Mouse (Mus musculus): ENCODE results near the gene Ypel3. TPM values are rescaled to one million over a fixed set of nuclear protein-coding genes. Genes with fewer than 3 reads are reported as not detected.

The Ypel3 gene
- total RNA-seq, 1 experiment from 2014 or later, result 50.3 TPM

DNA sequence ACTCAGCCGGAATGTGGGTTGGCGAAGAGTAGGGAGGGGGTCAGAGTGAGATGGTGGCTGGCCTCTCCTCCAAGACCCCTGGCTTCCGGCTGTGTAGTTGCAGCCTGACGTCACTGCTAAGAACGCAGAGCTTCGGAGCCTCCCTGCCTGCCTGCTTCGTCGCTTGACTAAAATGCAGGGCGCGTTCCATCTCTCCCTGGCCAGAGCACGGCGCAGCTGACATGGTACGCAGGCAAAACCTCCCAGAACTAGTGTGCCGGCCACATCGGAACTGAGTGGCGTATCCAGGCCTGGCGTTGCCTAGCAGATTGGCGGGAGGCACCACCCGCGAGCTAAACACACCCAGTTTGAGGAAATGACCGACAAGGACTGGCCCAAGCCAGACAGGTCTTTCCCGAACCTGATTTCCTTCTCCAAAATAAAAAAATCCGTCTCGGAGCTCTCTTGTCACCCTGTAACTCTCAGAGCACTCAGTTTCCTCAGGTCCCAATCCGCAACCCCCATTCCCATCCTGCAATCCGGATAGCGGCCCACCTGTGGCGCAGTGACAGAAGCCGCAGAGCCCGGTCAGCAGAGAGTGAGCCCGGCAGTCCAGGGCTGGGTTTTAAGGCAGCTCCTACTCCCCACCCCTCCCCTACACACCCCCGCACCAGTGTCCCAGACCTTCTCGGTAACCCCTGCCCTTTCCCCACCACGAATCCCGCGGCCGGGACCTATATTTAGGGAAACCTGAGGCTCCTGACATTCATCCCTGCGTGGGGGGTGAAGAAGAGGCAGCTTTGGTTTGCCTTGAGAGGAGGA lies 22.9 kb downstream of the Ypel3 start:
- ATAC-seq (replicated peaks in 1 of 2; ENCODE audit: insufficient read depth in 1 of 2, low FRiP score in 2 of 2, low TSS enrichment in 1 of 2, low read depth in 1 of 2, poor library complexity in 2 of 2, severe bottlenecking in 2 of 2), result peak; percentile 65

DNA sequence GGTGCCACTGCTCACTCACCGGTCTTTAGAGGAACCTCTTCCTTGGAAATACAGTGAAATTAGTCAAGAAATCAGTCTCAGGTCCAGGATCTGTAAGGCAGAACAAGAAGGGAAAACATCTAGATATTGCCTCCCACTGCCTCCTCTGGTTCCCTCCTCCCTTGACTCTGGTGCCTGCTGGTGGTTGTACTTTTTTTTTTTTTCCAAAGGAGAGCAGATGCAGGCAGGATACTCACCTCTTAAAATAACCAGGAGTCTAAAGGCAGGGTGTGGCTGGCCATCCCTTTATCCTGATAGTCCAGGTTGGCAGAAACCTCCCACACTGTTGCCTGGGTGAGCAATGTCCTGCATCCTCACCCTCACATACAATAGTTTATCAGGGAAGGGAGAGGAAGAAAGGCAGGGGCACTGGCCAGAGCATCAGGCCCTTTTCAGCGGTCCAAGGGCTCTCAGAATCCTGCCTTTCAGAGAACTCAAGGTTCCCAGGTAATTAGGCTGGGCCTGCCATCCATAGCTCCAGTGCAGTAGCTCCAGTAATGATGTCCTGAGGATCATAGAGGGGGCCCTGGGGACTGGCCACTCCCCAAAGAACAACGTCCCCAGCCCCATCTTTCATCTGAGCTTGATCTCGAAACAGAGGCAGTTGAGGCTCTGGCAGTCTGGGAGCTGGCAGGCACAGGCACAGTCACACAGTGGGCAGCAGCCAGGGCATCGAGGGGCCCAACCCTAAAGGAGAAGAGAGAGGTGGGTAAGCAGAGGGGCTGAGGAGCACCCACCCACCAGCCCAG lies 23.7 kb downstream of the Ypel3 start:
- no peak for ATAC-seq (replicated peaks in 1 of 2; ENCODE audit: insufficient read depth in 1 of 2, low FRiP score in 2 of 2, low TSS enrichment in 1 of 2, low read depth in 1 of 2, poor library complexity in 2 of 2, severe bottlenecking in 2 of 2)

DNA sequence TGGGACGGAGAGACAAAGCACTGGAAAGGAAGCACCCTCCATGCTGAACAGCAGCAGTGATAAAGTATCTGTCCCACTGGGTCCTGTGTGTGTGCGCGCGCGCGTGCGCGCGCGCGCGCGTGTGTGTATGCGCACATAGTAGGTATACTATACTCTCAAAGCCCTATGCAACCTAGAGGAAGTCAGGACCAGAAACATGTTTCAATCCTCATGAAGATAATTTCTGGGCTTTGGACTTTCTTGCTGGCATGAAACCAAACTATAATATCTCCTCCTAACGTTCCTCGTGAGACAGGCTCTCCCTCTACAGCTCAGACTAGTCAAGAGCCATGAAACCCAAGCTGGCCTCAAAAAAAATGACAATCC lies 24.3 kb downstream of the Ypel3 start:
- no peak for ATAC-seq (replicated peaks in 1 of 2; ENCODE audit: insufficient read depth in 1 of 2, low FRiP score in 2 of 2, low TSS enrichment in 1 of 2, low read depth in 1 of 2, poor library complexity in 2 of 2, severe bottlenecking in 2 of 2)

DNA sequence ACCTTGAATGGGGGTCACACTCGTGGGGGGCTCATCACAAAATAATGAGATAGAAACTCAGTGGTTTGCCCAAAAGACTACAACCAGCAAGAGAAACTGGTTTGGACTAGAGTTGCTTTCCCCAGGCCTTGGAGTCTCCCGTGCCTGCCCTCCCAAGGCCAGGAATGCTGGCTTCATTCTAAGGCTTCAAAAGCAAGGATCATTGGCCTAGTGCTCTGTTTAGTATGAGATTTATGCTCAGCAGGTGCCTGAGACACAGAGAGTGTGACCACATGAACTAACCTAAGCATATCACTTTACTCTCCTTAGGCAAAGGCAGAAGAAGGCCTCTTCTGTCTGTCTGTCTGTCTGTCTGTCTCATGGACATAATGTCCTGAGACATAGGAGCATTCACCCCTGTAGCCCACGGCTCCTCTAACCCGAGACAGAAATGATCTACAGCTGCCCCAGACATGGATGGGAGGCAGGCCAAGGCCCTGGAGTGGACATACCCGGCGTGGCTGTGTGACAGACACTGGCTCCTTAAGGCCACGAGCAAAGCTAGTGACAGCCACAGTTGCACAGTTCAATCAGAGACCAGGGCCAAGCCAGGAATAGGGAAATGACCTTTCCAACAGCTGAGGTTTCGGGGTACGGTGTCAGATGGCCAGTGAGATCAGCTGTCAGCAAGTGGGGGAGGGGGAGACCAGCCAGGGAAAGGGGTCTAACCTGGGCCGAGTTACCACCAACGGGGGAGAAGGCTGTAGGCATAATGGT lies 25.6 kb downstream of the Ypel3 start:
- no peak for ATAC-seq (replicated peaks in 1 of 2; ENCODE audit: insufficient read depth in 1 of 2, low FRiP score in 2 of 2, low TSS enrichment in 1 of 2, low read depth in 1 of 2, poor library complexity in 2 of 2, severe bottlenecking in 2 of 2)

DNA sequence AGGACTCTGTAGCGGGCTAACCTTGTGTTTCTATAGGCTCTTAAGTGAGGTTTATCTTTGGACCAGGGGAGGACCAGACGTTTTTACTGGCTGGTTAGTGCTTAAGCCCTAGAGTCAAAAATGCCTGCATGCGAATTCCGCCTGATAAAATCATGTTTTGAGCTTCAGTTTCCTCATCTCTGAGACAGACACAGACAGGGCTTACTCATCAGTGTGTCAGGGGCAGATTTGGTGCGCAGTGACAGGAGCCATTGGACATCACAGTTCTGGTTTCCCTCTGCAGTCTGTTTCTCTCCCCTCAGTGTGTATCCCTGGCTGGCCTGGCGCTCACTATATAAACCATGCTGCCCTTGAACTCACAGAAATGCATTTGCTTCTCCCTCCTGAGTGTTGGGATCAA lies 26.4 kb downstream of the Ypel3 start:
- no peak for ATAC-seq (replicated peaks in 1 of 2; ENCODE audit: insufficient read depth in 1 of 2, low FRiP score in 2 of 2, low TSS enrichment in 1 of 2, low read depth in 1 of 2, poor library complexity in 2 of 2, severe bottlenecking in 2 of 2)

DNA sequence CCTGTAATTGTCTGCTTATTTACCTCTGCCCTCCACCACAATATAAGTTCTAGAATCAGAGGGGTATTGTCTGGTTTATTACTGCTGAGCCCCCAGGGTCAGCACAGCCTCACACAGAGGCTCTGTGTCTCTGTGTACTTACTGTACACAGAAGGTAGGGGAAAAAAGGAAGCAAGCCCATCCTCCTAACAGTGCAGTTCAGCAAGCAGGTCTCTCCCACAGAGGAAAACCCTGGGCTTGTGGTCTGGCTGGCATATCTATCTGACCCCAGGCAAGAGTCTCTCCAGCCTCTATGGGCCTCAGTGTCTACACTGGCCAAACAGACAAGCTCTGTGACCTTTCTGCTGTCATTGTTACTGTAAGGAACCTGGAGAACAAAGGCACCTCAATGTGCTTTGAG lies 27.0 kb downstream of the Ypel3 start:
- no peak for ATAC-seq (replicated peaks in 1 of 2; ENCODE audit: insufficient read depth in 1 of 2, low FRiP score in 2 of 2, low TSS enrichment in 1 of 2, low read depth in 1 of 2, poor library complexity in 2 of 2, severe bottlenecking in 2 of 2)

DNA sequence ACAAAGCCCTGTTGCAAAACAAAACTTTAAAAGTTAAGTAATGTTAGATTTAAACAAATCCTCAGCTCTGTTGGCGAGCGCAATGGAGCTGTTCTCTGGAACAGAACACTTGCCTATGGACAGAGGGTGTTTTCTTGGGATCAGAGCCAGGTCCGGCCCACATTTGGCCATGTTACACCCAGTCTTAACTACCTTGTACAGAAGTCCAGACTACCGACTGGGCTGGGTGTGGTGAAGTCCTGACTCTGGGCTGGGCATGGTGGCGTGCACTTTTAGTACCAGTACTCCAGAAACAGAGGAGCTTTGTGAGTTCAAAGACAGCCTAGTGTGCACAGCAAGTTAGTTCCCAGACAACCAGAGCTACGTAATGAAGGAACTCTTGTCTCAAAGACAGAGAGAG lies 30.2 kb downstream of the Ypel3 start:
- no peak for ATAC-seq (replicated peaks in 1 of 2; ENCODE audit: insufficient read depth in 1 of 2, low FRiP score in 2 of 2, low TSS enrichment in 1 of 2, low read depth in 1 of 2, poor library complexity in 2 of 2, severe bottlenecking in 2 of 2)

DNA sequence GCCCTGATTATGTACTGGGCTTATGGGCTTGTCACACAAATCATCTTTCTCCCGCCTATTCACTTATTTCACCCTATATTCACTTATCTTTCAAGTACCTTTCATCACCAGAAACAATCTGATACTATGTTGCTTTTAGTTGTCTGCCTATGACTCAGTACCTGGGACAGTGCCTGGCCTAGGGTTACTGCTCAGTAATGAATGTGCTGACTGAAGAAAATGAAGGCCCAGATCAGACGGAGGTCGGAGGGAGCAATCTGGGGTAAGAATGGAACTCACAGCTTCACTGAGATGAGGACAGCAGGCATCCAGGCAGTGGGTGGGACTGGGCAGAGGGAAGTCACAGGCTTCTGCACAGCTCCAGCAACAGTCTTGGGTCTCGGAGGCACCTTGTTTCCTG lies 30.6 kb downstream of the Ypel3 start:
- ATAC-seq (replicated peaks in 1 of 2; ENCODE audit: insufficient read depth in 1 of 2, low FRiP score in 2 of 2, low TSS enrichment in 1 of 2, low read depth in 1 of 2, poor library complexity in 2 of 2, severe bottlenecking in 2 of 2), result no peak

DNA sequence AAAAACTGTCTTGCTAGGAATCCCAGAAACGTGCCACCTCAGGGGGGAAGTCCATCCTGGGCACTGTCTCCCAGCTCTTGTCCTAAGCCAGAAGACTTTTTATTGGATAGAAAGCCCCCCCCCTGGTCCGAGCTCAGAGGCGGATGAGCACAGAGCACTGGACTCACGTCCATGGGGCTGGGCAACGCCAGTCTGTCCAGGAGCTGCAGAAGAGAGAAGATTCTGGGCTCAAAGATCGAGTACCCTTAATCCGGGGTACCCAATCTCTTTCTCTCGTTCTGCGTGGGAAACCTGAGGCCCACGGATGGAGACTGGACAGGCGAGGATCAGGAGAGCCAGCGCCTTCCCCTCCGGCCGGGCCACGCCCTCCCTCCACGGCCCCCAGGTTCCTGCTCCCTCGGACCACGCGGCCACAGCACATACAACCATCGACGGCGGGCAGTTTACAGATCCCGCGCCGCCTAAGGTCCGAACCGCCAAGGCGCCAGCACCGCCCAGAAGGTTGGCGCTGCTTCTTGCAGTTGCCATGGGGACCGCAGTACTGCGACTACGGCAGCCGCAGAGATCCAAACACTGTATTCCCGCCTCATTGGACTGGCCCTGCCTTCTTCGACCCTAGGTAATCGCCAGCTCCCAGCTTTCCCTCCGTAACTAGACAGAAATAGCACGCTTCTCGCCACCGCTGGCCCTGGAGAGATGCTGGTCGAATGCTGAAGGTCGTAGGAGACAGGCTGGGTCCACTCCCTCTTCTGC lies 32.1 kb downstream of the Ypel3 start:
- ATAC-seq (replicated peaks in 1 of 2; ENCODE audit: insufficient read depth in 1 of 2, low FRiP score in 2 of 2, low TSS enrichment in 1 of 2, low read depth in 1 of 2, poor library complexity in 2 of 2, severe bottlenecking in 2 of 2), result peak; percentile 85 to 86

DNA sequence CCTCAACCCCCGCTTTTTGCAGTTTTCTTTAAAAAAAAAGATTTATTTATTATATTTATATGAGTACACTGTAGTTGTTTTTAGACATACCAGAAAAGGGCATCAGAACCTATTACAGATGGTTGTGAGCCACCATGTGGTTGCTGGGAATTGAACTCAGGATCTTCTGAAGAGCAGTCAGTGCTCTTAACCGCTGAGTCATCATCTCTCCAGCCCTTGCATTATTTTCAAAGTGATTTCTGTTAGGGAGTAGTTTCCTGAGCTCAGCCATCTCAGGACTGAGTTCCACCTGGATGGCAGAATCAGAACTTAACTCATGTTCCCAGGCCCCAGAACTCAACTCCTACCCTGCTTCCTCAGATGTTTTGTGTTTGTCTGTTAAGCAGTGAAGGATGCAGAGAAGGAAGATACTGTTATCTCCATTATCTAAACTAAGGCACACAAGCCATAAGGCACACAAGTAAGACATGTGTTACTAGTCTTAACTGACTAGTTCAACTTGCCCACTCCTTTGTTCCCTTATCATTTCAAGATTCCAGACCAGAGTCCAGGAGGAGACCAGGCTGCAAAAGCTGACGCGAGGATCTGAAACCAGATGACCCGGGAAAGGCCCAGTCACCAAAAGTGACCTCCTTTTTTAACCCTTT lies 33.1 kb downstream of the Ypel3 start:
- no peak for ATAC-seq (replicated peaks in 1 of 2; ENCODE audit: insufficient read depth in 1 of 2, low FRiP score in 2 of 2, low TSS enrichment in 1 of 2, low read depth in 1 of 2, poor library complexity in 2 of 2, severe bottlenecking in 2 of 2)

DNA sequence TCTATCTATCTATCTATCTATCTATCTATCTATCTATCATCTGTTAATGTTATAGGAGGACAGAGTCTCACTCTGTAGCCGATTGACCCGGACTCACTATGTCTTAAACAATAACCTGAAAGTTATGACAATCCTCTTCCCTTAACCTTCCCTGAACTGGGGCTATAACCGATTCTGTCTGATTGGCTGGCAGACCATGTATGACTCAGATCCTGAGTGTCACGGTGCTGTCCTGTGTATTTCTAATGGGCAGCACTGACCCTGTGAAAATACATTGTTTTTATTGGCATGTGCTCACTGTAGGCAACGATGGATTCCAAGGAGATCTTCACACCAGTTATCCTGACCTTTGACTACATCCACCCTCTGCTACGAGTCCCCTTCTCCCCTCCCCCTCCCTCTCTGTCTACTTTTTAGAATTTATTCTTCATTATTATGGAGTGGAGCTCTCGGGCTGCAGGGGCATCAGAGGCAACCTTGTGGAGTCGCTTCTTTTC lies 39.0 kb downstream of the Ypel3 start:
- no peak for ATAC-seq (replicated peaks in 1 of 2; ENCODE audit: insufficient read depth in 1 of 2, low FRiP score in 2 of 2, low TSS enrichment in 1 of 2, low read depth in 1 of 2, poor library complexity in 2 of 2, severe bottlenecking in 2 of 2)

DNA sequence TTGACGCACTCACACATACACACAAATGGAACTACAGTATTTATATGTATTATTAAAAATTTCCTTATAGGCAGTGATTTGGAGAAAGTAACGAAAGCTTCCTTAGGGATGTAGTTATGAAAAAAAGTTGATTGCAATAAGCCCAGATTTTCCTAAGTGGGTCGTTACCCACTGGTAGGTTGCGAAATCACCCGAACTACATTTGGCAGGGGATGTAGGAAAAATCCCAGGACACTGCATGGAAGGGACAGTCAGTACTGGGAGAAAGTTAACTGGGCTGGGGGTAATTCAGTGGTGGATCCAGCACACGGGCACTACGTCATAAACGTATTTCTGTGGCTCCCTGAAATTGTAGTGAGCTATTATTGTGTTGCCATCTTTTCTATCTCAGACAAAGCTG lies 39.7 kb downstream of the Ypel3 start:
- ATAC-seq (replicated peaks in 1 of 2; ENCODE audit: insufficient read depth in 1 of 2, low FRiP score in 2 of 2, low TSS enrichment in 1 of 2, low read depth in 1 of 2, poor library complexity in 2 of 2, severe bottlenecking in 2 of 2), result no peak

DNA sequence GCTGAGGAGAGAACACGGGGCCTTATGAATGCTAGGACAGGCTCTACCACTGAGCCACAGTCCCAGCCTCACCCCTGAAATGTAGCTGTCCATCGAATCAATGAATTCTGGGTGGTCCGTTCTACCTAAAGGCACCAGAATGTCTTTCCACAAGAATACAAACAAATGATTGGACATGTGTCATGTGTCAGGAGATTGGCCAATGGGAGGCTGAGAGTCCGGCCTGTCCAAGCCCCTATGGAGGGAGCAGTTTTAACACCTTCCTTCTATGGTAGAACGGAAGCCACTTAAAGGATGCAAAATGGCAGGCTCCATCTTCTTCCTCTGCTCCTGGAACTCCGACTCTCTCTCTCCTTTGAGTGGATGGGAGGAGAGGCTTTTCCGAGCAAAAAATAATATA lies 40.8 kb downstream of the Ypel3 start:
- ATAC-seq (replicated peaks in 1 of 2; ENCODE audit: insufficient read depth in 1 of 2, low FRiP score in 2 of 2, low TSS enrichment in 1 of 2, low read depth in 1 of 2, poor library complexity in 2 of 2, severe bottlenecking in 2 of 2), result no peak

DNA sequence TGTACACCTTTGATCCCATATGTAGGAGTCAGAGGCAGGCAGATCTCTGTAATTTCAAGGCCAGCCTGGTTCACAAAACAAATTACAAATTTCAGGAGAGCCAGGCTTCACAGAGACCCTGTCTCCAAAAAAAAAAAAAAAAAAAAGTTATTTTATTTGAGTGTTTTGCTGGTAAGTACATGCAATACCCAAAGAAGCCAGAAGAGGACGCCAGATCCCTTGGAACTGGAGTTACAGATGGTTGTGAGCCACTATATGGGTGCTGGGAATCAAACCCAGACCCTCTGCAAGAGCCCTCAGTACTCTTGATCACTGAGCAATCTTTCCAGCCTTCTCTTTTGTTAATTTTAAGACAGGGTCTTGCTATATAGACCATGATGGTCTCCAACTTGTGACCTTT lies 42.1 kb downstream of the Ypel3 start:
- ATAC-seq (replicated peaks in 1 of 2; ENCODE audit: insufficient read depth in 1 of 2, low FRiP score in 2 of 2, low TSS enrichment in 1 of 2, low read depth in 1 of 2, poor library complexity in 2 of 2, severe bottlenecking in 2 of 2), result no peak

DNA sequence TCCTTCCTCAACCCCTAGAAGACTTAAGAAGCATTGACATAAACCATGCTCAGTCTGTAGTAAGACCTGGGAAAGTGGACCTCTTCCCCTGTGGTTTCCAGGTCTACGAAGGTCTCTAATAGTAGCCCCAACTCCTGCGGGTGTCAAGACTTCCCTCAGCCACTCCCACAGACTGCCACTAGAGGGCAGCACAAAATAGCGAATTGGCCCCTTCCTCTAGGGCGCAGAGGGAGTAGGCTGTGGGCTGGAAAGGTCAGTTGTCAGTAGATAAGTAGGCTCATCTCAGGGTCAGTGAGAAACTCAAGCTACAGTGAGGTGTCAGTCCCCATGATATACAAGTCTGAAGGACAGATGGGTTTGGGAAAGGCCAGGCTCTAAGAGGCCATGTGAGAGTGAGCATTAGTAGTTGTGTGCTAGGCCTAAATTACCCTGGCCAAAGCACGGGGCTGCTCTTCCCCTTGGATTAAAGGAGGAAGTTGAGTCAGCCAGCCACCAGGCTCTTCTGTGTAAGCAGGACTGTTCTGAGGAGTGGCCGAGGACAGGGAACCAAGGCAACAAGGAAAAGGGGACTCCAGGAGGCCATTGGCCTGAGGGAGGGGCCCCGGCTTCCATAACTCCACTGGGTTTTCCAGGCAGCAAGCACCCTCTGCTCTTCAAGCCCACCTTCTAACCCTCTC lies 45.2 kb downstream of the Ypel3 start:
- ATAC-seq (replicated peaks in 1 of 2; ENCODE audit: insufficient read depth in 1 of 2, low FRiP score in 2 of 2, low TSS enrichment in 1 of 2, low read depth in 1 of 2, poor library complexity in 2 of 2, severe bottlenecking in 2 of 2), result peak; percentile 79 to 89

DNA sequence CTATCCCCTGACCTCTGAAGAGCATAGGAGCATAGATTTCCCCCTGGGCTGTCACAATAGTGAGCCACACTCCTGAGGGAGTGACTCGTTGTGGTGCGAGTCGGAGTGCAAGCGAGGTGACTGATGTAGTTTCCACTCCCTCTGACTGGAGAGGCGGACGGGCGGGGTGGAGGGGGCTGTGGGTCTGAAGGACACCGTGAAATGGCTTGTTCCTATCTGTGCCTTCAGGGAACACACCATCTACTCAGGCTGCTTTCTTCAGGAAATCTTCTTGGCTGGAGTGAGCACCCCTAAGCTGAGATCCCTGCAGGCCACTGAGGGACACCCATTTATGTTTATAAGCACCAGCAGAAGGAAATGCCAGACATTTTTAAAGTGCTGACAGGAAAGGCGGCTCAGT lies 46.0 kb downstream of the Ypel3 start:
- no peak for ATAC-seq (replicated peaks in 1 of 2; ENCODE audit: insufficient read depth in 1 of 2, low FRiP score in 2 of 2, low TSS enrichment in 1 of 2, low read depth in 1 of 2, poor library complexity in 2 of 2, severe bottlenecking in 2 of 2)
